Mouse (Mus musculus): Measurements from ENCODE around the gene Btbd10. TPM values are rescaled to one million over a fixed set of nuclear protein-coding genes. Genes with fewer than 3 reads are reported as not detected.

Btbd10 gene
- 9.2 and 9.4 TPM in 2 replicates for polyA plus RNA-seq (2015; fragmentation: Nextera tagmentation; extraction: Ambion mirVana)

DNA sequence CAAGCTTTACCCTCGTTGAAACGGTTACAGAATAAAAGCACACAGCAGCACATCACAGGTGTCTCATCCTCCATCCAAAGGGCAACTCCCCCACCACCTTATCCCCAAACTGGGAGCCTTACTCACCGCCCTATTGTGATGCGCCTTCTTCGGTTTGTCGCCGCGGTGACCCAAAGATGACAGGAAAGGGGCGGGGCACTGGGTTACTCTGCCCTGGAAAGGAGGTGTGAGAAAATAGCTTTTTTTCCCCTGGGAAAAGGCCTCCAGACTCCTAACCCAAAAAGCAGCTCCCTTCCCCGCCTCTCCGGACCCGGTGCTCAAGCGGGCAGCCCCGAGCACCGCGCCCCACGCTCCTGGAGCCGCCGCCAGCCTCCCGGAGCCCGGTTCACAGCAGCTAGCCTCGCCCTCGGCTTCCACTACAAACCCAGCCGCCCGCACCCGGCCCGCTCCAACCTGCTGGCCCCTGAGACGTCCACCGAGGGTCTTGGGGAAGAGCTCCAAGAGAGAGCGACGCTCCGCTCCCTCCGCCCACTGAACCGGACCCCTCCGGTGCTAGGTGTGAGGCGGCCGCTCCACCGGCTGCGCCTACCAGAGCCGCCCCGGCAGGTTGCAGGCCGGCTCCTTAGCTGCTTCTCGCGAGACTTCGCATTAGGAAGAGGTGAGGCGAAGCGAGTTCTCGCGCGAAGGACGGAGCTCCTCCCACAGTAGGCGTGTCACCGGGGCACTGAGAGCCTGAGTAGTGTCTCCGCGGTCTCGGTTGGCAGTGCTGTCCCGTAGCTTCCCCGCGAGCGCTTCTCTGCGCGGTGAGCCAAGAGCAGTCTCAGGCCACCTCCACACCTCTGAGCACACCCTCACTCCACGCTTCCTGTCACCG, at the start of gene Btbd10:
Btbd10 (minus strand) TSS at position 647 of the 874 bp plus-strand sequence.
- Histone ChIP-seq H3K27me3 (replicated peaks; ENCODE audit: control insufficient read depth, insufficient read depth, low read length) (no peaks in the 10 kb centered on the region), H3K9me3 (ENCODE audit: control insufficient read depth) (no peaks in the 10 kb centered on the region), H3K4me3 (ENCODE audit: low read depth, low read length) (peak within 1 kb of the TSS; percentile 83), H3K4me1 (replicated peaks; ENCODE audit: control insufficient read depth, insufficient read depth, low read length) (no peaks in the 10 kb centered on the region), H3K27ac (ENCODE audit: low read depth, low read length) (peak within 1 kb of the TSS; percentile 70), H3K36me3 (ENCODE audit: control insufficient read depth, insufficient read depth) (no peaks in the 10 kb centered on the region), H3K4me2 (replicated peaks; ENCODE audit: low read depth) (peak within 1 kb of the TSS; percentile 98), H3K9ac (ENCODE audit: low read depth, low read length) (peak within 1 kb of the TSS; percentile 82)
- TF ChIP-seq CTCF (IDR thresholded peaks at IDR 0.05; ENCODE audit: low read depth), result no peak
- peak; percentile 99 for ATAC-seq
- WGBS, result under 1% methylated on average over 64 of the region's 64 CpGs

DNA sequence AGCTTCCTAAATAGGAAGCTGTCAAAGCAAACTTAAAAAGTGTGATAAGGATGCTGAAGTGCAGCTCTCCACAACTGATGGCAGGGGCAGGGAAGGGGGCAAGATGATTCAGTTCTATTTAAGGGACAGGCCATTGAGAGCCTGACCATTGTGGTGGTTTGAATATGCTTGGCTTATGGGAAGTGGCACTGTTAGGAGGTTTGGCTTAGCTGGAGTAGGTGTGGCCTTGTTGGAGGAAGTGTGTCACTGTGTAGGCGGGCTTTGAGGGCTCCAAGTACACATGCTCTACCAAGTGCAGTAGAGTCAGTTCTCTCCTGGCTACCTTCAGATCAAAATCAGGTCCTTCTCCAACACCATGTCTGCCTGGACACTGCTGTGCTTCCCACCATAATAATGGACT, 47.3 kb upstream of the Btbd10 start:
- Histone ChIP-seq H3K4me2 (replicated peaks; ENCODE audit: low read depth) (no peak overlapping the region), H3K9ac (ENCODE audit: low read depth, low read length) (no peak overlapping the region), H3K27me3 (replicated peaks; ENCODE audit: control insufficient read depth, insufficient read depth, low read length) (no peaks in the 10 kb centered on the region), H3K27ac (ENCODE audit: low read depth, low read length) (no peak overlapping the region), H3K4me3 (ENCODE audit: low read depth, low read length) (no peak overlapping the region), H3K4me1 (replicated peaks; ENCODE audit: control insufficient read depth, insufficient read depth, low read length) (no peaks in the 10 kb centered on the region), H3K9me3 (ENCODE audit: control insufficient read depth) (no peaks in the 10 kb centered on the region), H3K36me3 (ENCODE audit: control insufficient read depth, insufficient read depth) (no peaks in the 10 kb centered on the region)
- no peak for TF ChIP-seq CTCF (IDR thresholded peaks at IDR 0.05; ENCODE audit: low read depth)
- no peak for ATAC-seq
- WGBS, result 86% methylated on average over 1 of the region's 1 CpGs

DNA sequence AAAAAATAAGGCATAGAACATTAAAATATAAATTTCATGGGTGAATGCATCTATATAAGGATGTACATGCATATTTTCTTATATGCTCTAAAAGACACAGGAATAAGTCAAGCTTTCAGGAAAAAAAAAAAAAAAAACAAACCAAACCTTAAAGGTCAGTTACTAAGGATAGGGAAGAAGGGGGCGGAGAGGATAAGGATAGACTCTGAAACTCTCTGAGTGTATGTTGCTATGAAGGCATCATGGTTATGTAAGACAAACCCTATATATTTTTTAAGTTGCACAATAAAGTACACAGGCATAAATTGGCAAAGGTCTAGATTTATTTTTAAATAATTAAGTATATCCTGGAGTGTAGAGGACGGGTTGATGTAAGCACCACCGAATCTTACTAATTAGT, 46.1 kb upstream of the Btbd10 start:
- no peak for ATAC-seq
- Histone ChIP-seq H3K27me3 (replicated peaks; ENCODE audit: control insufficient read depth, insufficient read depth, low read length) (no peaks in the 10 kb centered on the region), H3K27ac (ENCODE audit: low read depth, low read length) (no peak overlapping the region), H3K36me3 (ENCODE audit: control insufficient read depth, insufficient read depth) (no peaks in the 10 kb centered on the region), H3K4me3 (ENCODE audit: low read depth, low read length) (no peak overlapping the region), H3K9ac (ENCODE audit: low read depth, low read length) (no peak overlapping the region), H3K9me3 (ENCODE audit: control insufficient read depth) (no peaks in the 10 kb centered on the region), H3K4me2 (replicated peaks; ENCODE audit: low read depth) (no peak overlapping the region), H3K4me1 (replicated peaks; ENCODE audit: control insufficient read depth, insufficient read depth, low read length) (no peaks in the 10 kb centered on the region)
- TF ChIP-seq CTCF (IDR thresholded peaks at IDR 0.05; ENCODE audit: low read depth), result no peak
- WGBS, result 93% methylated on average over 3 of the region's 3 CpGs

DNA sequence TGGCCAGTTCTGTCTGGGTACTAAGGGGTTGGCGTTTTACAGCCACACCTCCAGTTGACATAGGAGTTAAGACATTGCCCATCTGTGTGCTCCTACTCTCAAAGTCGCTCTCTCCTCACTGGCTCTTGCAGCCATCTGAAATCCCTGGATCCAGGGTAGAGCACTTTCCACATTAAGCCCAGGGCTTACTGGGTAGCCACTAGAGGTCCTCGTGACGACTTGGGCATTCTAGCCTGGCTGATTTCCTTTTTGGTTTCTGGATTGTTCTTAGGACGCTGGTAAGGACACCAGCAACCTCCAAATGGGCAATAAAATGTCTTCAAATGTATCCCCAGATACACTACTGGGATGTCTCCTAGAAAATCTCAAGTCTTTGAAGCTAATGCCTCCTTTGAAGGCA, 39.5 kb upstream of the Btbd10 start:
- TF ChIP-seq CTCF (IDR thresholded peaks at IDR 0.05; ENCODE audit: low read depth), result peak; percentile 57
- Histone ChIP-seq H3K27me3 (replicated peaks; ENCODE audit: control insufficient read depth, insufficient read depth, low read length) (no peaks in the 10 kb centered on the region), H3K36me3 (ENCODE audit: control insufficient read depth, insufficient read depth) (no peaks in the 10 kb centered on the region), H3K9ac (ENCODE audit: low read depth, low read length) (no peak overlapping the region), H3K4me1 (replicated peaks; ENCODE audit: control insufficient read depth, insufficient read depth, low read length) (no peaks in the 10 kb centered on the region), H3K27ac (ENCODE audit: low read depth, low read length) (no peak overlapping the region), H3K9me3 (ENCODE audit: control insufficient read depth) (no peaks in the 10 kb centered on the region), H3K4me2 (replicated peaks; ENCODE audit: low read depth) (no peak overlapping the region), H3K4me3 (ENCODE audit: low read depth, low read length) (no peak overlapping the region)
- WGBS, result 50% methylated on average over 5 of the region's 5 CpGs
- no peak for ATAC-seq

DNA sequence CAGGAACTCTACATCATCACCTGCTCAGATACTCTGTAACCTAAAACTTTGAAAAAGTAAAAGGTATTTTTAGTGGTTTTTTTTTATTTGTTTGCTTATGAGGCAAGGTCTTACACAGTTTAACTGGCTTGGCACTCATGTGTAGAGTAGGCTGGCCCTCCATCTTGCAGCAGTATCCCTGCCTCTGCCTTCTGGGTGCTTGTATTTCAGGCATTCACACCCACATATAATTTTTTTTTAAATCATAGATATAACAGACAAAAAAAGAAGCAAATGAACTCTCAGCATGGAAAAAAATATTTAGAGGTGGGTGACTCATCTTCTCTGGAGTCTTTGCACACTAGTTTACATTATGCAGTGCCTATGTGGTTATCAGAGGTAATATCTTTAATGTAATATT, 28.9 kb upstream of the Btbd10 start:
- no peak overlapping the region for H3K4me2 ChIP-seq (replicated peaks; ENCODE audit: low read depth)
- ATAC-seq, result no peak
- H3K27me3 ChIP-seq (replicated peaks; ENCODE audit: control insufficient read depth, insufficient read depth, low read length), result no peaks in the 10 kb centered on the region
- H3K4me1 ChIP-seq (replicated peaks; ENCODE audit: control insufficient read depth, insufficient read depth, low read length), result no peaks in the 10 kb centered on the region
- no peaks in the 10 kb centered on the region for H3K9me3 ChIP-seq (ENCODE audit: control insufficient read depth)
- no peaks in the 10 kb centered on the region for H3K36me3 ChIP-seq (ENCODE audit: control insufficient read depth, insufficient read depth)
- H3K4me3 ChIP-seq (ENCODE audit: low read depth, low read length), result no peak overlapping the region
- no peak overlapping the region for H3K27ac ChIP-seq (ENCODE audit: low read depth, low read length)
- no peak for TF ChIP-seq CTCF (IDR thresholded peaks at IDR 0.05; ENCODE audit: low read depth)
- no peak overlapping the region for H3K9ac ChIP-seq (ENCODE audit: low read depth, low read length)

DNA sequence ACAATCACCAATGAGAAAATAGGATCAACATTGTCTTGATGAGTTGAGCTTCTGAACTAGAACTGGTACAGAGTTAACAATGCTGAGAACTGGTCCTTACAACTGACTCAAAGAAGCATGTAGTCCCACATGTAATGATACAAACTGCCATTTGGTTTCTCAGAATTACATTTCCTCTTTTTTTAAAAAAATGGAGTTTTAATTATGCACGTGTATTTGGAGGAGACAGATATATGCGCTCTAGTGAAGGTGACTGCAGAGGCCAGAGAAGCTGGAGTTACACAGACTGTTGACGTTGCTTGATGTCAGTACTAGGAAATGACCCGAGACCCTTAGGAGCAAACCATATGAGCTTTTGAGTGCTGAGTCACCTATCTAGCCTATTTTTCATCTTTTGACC, 27.5 kb upstream of the Btbd10 start:
- no peak for ATAC-seq
- no peaks in the 10 kb centered on the region for H3K9me3 ChIP-seq (ENCODE audit: control insufficient read depth)
- H3K27ac ChIP-seq (ENCODE audit: low read depth, low read length), result no peak overlapping the region
- H3K4me1 ChIP-seq (replicated peaks; ENCODE audit: control insufficient read depth, insufficient read depth, low read length), result no peaks in the 10 kb centered on the region
- no peaks in the 10 kb centered on the region for H3K36me3 ChIP-seq (ENCODE audit: control insufficient read depth, insufficient read depth)
- no peak overlapping the region for H3K4me3 ChIP-seq (ENCODE audit: low read depth, low read length)
- no peak for TF ChIP-seq CTCF (IDR thresholded peaks at IDR 0.05; ENCODE audit: low read depth)
- H3K9ac ChIP-seq (ENCODE audit: low read depth, low read length), result no peak overlapping the region
- 83% methylated on average over 4 of the region's 4 CpGs for WGBS
- H3K4me2 ChIP-seq (replicated peaks; ENCODE audit: low read depth), result no peak overlapping the region
- H3K27me3 ChIP-seq (replicated peaks; ENCODE audit: control insufficient read depth, insufficient read depth, low read length), result no peaks in the 10 kb centered on the region
